Mouse (Mus musculus) layer of hippocampus, adult 9-10 months (tissue): ENCODE results near the gene Iscu.
"Not testable (repeated sequence)": the region's sequence is repeated elsewhere in the genome, so short reads cannot be mapped to it uniquely, and the experiment has no call there.

Source experiments
- DNase-seq: peaks from one replicate; pipeline ENCODE4 v3.0.0; 2022; ENCODE audit warnings: low spot score

The Iscu gene

DNA sequence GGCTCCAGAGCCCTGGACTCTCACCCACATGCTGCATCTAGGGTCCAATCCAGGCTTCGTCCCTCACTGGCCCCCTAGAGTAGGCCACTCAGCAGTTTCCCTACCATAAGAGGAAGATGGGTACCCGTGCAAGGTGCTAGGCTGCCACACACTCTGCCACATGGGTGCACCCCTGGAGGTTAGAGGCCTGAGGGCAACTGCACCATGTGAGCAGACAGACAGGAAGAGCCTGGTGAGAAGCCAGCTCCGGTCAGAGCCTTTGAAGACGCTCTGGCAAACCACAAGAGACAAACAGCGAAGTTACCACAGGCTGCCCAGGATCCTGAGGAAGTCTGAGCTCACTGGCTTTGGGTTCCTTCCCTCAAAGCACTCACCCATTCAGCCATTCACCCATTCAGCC is 14.4 kb downstream of the Iscu start:
- DNase-seq: no peak

DNA sequence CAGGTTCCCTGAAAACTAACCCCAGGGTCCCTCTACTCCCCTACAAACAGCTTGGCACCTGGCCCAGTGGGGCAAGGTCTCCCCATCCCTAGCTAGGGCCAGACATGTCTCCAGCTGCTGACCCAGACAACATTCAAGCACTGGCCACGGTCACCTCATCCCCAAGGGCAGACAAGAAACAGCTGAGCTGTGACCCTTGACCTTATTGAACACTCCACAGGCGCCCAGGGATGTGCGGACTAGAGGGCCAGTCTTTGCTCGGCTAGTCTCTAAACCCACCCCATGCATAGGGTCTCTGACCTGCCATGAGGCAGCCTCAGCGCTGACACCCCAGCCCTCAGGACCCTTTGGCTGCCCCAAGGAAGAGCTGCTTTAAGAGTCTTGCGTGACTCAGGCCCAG is 16.1 kb downstream of the Iscu start:
- no peak for DNase-seq

DNA sequence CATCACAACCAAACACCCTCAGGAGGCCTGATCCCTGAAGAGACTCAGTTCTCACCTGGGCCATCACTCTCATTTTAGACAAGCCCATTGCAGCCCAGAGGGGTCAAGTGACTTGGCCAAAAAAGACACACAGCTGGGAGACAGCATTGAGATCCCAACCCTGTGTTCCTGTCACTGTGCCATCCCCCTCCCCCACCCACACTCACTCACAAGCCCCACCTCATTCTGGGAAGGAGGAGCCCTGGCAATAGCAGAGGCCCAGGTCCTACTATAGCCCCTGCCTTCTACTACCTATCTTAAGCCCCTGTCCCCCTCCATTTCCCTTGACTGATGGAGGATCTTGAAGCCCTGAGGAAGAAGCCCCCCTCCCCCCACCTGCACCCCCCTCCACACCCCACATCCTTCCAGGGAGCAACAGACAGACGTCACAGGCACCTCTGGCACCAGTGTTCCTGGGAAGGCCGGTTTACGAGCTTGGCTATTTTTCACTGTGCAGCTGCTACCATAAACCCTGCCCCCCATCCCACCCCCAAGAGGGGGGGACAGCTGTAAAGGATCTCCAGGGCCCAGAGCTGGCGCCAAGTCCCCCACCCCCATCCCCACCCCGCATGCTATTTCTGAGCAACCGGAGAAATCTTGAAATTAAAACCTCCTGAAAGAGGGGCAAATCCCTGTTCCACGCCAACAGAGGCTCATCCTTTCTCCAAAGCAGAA is 16.7 kb downstream of the Iscu start:
- DNase-seq: no peak

DNA sequence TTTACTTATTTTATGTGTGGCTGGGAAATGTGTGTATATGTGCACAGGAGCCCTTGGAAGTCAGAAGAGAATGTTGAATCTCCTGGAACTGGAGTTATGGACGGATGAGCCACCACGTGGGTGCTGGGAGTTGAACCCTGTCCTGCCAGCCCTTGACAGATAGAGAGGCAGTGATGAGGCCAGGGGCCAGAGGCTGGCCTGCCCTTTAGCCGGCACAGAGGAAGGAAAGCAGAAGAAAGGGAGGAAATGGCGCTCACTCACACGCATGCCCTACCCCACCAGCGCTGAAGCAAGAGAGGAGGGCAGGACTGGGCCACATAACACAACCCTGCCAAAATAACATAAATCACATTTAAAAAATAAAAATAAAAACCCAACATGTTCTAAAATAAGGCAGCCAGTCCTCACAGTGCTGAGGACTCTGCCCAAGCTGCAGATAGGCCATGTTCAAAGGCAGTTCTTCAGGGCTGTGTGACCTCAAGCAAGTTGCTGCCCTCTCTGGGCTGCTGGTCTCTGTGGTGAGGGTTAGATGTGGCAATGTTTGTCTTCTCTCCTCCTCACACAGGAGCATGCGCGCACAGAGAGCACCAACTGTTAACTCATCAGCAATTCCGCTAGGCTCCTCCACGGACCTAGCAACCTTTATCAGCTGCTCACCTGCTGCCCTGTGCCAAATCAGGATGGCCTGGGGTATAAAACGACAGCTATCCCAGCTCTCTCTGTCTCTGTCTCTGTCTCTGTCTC is 18.1 kb downstream of the Iscu start:
- no peak for DNase-seq

DNA sequence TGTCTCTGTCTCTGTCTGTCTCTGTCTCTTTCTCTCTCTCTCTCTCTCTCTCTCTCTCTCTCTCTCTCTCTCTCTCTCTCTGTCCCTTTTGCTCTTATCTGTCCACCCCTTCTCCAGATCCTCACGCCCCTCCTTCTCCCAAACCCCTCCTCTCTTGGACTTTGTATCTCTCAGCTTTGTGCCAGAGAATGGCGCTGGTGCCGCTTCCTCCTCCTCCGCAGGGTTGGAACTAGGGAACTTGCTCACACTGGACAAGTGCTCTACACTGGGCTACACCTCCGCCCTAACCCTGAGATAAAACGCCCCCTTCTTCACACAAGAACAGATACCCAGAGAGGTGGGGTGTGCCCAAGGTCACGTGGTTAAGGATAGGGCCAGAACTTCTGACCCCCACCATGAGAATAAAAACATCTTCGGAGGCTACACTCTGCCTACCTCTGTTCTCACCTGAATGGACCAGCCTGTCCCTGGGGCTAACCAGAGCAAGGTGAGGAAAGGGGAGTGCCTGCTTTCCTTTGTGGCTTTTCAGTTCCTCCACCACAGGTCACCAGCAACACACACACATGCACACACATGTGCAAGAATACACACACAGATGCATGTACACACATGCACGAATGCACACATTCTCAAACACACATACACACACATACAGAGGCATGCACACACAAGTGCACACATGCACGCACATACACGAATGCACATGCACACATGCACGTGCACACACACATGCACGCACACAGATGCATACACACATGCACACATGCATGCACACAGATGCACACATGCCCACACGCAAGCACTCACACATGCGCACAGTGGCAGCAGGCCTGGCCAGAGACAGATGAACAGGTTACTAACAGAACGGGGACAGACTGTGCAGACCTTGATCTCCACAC is 18.9 kb downstream of the Iscu start:
- no peak for DNase-seq

DNA sequence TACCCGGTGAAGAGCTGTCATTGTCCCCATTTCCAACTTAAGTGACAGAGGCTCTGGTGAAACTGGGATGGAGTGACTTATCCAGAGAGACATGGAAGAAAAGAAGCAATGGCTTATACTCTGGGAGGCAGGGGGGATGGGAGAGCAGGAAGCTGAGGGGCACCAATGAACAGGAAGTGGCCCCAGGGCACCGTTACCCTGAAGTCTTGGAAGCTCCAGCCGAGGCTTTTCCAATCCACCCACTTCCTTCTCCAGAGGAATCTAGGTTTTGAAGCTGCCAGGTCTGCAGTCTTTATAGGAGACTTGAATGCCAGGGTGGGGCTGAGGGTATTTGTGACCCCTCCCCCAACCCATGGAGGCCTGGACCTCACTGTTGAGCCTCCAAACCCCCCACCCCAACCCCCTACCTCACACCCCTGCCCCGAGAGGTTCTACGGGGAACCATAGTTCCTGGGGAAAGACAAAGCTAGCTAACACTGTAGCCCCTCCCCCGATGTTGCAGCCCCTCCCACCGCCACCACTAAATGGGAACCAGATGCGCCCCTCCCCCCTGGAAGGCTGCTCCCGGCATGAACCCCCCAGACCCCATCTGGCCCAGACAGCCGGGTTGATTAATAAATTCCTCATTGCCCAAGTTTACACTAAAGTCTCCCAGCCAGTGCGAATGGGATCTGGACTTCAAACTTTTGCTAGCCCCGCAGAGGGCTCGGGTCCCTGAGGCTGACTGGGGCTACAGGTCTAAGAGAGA is 24.0 kb downstream of the Iscu start:
- DNase-seq: no peak

DNA sequence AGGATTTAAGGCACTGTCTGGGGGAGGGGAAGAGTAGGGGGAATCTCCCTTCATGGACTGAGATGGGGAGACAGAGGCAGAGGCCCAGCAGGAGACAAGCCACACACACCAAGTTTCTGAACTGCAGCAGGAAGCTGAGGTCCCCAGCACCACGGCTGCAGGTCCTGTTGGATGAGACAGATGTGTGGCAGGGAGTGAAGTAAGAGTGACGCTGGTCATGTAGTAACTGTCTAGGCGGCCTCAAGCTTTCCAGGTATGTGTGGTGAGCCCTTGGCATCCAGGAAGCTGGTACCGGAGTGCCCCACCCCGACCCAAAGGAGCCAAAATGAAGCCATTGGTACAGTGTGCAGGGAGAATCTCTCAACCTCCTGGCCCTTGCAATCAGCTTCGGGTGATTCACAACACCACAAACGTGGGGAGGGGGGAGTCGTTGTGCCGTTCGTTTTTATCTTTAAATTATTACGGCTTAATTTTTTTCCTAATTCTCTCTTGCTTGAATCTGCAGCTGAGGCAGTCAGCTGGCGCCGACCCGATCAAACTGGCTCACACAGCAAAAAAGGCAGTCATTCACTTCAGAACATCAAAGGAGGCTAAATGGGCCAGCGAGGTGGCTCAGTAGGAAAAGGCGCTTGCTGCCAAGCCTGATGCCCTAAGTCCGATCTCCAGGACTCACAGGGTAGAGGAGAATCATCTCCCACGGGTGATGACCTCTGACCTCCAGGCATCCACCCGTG is 24.8 kb downstream of the Iscu start:
- no peak for DNase-seq

DNA sequence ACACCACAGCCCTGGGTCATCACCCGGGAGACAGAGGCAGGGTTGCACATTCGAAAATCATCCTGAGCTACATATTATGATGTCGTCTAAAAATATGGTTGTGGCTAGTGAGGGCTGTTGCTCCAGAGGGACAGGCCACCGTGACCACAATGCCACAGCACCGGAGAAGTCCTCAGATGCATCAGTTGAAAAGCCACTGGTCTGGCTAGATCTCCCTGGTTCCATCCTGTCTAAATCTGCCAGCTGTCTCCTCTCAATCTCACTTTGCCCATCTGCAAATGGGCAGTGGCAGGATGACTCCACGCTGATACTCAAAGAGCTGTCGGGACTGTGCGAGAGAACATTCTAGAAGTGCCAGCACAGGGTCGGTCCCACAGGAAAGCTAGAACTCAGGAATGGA is 26.0 kb downstream of the Iscu start:
- no peak for DNase-seq

DNA sequence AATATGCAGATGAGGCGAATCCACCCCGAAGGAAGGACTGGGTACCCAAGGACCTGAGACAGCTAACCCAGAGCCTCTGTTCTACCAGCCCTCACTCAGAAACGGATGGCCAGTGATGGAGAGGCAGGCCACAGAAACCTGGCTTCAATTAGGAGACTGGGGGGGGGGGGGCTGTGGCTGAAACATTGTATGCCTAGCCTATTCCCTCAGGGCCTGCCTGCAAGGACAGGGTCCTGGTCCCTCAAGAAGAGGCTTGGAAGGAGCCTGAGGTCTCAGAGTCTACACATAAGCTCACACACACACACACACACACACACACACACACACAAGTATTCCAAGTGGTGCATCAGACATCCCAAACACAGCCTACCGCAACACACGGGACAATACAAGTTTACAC is 27.1 kb downstream of the Iscu start:
- no peak for DNase-seq

DNA sequence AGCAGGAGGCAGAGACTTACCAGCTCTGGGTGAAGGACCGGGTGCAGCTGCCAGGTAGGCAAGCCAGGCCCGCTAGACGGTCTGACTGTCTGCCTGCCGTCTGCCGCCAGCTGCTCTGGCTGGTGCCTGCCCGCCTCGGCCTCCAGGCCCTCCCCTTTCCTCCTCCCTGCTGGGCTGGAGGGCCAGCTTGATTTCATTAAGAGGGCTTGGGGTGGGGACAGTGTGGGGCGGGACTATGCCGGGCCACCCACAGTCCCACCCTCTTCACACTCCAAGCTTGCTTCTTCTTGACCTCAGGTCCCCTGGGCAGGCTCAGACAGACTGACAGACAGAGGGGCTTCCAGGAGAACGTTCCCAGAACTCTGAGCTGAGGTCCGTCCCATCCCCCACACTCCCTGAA is 27.7 kb downstream of the Iscu start, which contains the start of gene Tmem119:
Gene Tmem119, minus strand, starts transcription at position 237 of the 400 bp plus-strand sequence.
- DNase-seq: no peak

DNA sequence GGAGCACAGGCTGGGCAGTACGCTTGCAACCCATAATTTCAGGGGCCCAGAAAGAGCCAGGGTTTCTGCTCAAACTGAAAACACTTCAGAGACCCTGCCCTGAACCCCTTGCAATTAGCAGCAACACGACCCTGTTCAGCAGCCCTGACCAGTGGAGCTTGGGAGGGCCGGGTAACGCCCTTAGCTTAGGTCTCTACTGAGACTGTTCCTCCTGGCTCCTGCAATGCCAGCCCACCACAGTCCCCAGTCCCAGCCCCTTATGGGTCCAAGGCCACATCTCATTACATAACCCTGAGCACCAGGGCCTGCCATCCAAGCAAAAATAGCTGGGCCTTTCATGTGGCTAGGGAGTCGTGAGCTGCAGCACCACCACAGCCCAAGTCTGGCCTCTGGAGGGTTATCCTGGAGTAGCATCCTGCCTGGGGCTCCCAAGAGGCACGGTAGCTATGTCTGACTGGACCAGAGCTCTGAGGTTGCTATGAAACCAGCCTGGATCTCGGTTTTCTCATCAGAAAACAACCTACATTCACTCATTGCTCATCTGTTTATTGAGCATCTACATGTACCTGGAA is 31.9 kb downstream of the Iscu start:
- DNase-seq: no peak

DNA sequence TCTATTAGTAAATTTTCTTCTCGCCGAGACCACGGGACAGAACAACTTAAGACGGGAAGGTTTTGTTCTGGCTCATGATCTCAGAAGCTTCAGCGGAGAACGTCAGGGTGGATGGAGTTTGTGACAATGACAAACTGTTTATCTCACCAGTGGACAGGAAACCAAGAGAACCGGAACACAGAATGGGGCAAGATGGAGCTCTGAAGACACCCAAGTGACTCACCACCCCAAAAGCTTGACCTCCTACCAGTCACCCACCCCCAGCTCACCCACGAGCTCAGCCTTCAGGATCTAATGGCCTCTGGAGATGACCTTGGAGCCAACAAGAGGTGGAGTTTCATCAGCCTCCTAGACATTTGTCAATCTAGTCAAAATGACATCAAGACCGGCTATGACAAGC is 32.8 kb downstream of the Iscu start:
- no peak for DNase-seq

DNA sequence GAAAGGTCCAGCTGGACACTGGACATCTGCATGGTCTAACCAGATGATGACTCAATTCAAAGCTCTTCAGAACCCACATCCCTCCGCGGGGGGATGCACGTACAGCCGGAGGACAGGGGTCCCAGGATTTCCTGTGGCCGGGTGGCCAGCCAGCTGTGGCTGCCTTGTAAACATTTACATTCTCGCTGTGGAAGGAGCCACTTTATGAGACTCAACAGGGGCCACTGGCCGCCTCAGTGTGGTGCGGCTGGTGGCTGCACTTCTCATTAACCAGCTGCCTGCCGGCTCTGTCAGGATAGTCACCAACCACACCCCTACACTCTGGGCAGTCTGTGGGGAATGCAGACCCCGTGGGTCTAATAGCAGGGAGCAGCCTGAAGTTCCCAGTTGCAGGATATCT is 33.9 kb downstream of the Iscu start:
- DNase-seq: no peak

DNA sequence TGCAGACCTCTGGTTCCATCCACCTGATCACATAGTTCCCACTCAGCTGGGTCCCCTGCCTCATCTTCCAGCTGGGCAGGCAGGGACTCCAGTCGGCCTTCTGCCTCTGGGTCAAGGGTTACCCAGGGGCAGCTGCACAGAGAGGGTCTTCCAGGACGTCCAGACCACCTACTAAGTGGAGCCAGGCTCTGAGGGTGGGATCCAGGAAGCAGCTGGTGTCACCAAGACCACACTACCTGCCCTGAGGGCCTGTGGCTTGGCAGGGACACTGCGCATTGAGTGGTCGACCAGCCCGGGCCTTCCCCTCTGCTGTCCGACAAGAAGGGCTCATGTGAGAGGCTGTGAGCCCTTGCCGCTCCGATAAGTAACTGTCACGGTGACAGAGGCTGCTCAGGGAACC is 35.2 kb downstream of the Iscu start:
- DNase-seq: no peak

DNA sequence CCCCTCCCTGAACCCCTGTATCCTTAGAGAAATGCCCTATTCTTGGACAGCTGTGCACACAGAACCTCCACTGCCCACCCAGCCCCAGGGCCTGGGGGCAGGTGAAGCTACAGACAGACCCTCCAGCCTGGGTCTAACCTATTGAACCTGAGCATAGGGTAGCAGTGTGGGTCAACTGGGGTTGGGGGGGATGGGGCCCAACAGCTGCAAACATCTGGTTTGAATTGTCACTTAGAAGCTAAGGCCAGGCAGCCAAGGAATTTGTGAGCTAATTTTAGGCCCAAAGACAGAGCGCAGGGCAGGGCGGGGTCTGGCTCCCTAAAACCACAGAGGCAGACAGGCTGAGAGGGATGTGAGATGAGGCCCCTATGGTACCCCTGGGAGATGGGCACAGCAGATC is 35.6 kb downstream of the Iscu start:
- no peak for DNase-seq

DNA sequence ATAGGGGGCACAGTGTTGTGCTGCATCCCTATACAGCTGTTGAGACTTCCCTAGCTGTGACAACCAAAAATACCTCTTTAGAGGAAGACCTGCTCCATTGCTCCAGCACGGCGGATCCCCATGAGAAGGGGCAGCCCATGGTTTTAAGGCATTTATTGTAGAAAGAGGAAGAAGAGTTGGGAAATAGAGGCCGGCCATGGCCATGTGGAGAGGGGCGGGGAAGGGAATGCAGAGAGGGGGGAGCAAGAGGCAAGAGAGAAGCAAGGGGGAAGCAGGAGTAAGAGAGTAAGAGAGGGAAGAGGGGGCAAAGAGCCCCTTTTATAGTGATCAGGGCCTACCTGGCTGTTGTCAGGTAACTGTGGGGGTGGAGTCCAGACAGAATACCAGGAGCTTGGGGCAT is 37.6 kb downstream of the Iscu start:
- no peak for DNase-seq

DNA sequence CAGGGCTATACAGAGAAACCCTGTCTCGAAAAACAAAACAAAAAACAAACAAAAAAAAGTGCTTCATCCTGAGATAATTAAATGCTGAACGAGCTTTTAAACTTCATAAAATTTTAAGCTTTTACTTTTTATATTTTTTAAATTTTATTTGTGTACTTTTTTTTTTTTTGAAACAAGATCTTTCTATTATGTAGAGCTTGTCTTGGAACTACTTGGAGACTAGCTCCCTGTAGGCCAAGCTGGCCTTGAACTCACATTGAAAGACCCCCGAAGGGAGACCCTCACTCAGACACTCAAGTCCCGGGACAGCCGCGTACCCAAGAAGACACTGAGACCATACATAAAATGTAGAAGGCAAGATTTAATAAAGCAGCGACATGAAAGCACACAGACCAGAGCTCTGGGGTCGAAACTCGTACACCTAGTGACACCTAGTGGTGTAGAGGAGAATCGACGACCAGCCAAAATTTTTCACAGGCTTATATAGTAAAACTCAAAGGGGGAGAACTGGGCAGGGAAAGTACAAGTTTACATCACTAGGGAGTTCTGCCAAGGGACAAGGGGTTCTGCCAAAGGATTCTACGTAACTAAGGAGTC is 39.4 kb downstream of the Iscu start:
- DNase-seq: not testable (repeated sequence)

DNA sequence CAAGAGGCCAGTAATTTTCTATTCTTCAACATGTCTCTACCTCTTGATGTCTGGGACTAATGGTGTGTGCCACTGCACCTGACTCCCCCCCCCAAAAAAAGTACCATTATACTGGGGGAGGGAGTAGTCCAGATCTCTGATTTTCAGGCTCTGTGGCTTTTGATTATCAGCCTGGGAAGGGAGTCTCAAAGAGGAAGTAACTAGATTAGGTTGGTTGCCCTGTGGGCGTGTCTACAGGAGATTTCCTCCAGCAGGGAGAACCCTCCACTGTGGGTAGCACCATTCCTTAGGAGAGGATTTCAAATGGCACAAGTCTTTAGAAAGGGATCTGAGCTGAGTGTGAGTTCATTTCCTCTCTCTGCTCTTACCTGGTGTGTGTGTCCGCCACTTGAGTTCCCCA is 40.1 kb downstream of the Iscu start:
- no peak for DNase-seq

DNA sequence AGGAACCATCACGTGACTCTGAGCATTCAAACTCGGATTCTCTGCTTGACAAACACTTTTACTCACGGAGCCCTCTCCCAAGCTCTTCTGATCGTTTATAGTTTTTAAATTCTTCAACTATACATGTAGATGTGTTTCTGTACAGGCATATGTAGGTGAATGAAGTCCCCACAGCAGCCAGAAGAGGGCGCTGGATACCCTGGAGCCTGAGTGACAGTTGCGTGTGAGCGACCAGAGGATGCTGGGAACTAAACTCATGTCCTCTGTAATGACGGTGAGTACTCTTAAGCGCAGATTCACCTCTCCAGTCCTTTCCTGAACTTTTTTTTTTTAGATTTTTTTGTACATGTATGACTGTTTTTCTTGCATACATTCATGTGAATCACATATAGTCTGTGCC is 41.1 kb downstream of the Iscu start:
- DNase-seq: no peak
